Mouse (Mus musculus) effector memory CD4-positive, alpha-beta T cell, adult 7 months (primary cell): ENCODE results near the gene Bcat1. TPM values are rescaled to one million over a fixed set of nuclear protein-coding genes. Genes with fewer than 3 reads are reported as not detected.

Experiments used
- polyA plus RNA-seq: library from polyadenylated mRNA; unstranded; fragments of 100-300 nt; shearing (Covaris generic); gene quantifications from one replicate; pipeline ENCODE4 v1.2.1, GENCODE M21; 2017

Bcat1 gene
- 0.65 TPM for polyA plus RNA-seq

DNA sequence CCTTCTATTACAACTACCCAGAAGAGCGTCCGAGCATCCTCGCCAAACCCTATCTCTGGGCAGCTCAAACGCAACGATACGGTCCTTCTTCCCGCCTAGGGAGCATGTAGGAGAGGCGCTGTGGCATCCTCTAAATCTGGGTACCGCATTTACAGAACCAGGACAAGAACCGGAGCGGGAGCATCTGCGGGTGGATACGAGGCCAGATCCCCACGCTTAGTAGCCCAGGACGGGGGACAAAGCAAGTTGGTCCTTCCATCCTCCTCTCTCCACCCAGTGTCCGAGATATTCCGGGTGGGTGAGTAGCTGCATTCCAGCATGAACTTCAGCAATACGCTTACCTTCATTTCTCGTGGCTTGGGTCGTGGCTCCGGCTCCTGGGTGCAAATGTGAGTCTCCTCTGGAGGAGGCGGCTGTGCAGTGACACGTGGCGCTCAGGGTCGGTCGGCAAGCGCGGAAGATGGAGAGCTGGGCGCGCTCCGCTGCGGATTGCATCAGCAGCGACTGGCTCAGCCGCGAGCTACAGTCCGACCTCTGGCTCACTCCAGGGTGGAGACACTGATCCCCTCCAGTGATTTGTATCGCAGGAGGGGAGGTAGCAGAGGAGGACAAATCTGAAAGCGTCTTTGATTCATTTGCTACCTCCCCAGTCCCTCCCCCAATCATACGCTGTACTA lies at the start of gene Bcat1:
Bcat1 (minus strand) TSS at position 637 of the 677 bp plus-strand sequence.

DNA sequence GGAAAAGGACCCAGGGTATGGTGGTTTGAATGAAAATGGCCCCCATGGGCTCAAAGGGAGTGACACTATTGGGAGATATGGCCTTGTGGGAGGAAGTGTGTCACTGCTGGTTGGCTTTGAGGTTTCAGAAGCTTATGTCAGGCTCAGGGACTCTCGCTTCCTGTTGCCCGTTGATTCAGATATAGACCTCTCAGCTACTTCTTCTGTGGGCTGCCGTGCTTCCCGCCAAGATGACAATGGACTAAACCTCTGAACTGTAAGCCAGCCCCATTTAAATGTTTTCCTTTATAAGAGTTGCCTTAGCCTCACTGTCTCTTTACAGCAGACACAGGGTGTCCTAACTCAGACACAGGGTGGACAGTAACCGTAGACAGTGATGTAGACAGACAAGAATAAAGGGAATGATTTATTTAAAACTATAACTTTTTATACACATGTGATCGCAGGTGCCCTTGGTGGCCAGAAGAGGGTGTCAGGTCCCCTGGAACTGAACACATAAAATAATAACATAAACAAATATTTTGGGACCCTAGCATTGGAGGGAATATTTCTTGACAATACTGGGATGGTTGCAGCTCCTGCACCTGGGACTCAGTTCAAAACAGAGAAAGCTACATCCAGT lies 39.6 kb upstream of the Bcat1 start, which contains the start of gene Lrmp:
Lrmp (plus strand) TSS at position 178 of the 622 bp plus-strand sequence.

Other genes starting within 250 kb of the Bcat1 start
- gene Lrmp, start 39.5 kb upstream of the Bcat1 start, polyA plus RNA-seq, result 138 TPM
- 1.3 TPM for gene Casc1, start 134.8 kb upstream of the Bcat1 start, polyA plus RNA-seq
- 17.8 TPM for gene Etfrf1, start 134.9 kb upstream of the Bcat1 start, polyA plus RNA-seq
- gene Kras, start 174.1 kb upstream of the Bcat1 start, polyA plus RNA-seq, result 405 TPM